Mouse (Mus musculus) erythroblast, embryonic 14.5 days (primary cell): ENCODE measurements around the gene Tm7sf2. TPM values are rescaled to one million over a fixed set of nuclear protein-coding genes. Genes with fewer than 3 reads are reported as not detected.
A peak's percentile ranks its signal among the peaks of the same experiment; 100 is the strongest.

Experiments
- H3K27me3 ChIP-seq: 2 replicates; pipeline ENCODE4 v1.6.1; 2012; ENCODE audit warnings: inconsistent platforms; ENCODE audit not compliant: control insufficient read depth
- H3K36me3 ChIP-seq: 2 replicates; pipeline ENCODE4 v1.6.1; 2012; ENCODE audit warnings: mild to moderate bottlenecking, inconsistent platforms; ENCODE audit not compliant: control insufficient read depth
- H3K4me1 ChIP-seq: 2 replicates; pipeline ENCODE4 v1.6.1; 2012; ENCODE audit warnings: inconsistent platforms; ENCODE audit not compliant: control insufficient read depth
- H3K4me3 ChIP-seq: replicated peaks from 2 replicates; pipeline ENCODE3; 2012; ENCODE audit warnings: moderate library complexity, mild to moderate bottlenecking, inconsistent platforms
- H3K9me3 ChIP-seq: 2 replicates; pipeline ENCODE4 v1.6.1; 2012; ENCODE audit warnings: low read length, inconsistent platforms, mixed read lengths; ENCODE audit not compliant: control insufficient read depth
- GATA1 ChIP-seq: IDR thresholded peaks from 2 replicates; pipeline ENCODE4 v1.6.1; 2012; ENCODE audit warnings: low read length, inconsistent platforms, mixed read lengths
- TAL1 ChIP-seq: IDR thresholded peaks from 3 replicates; pipeline ENCODE4 v1.6.1; 2012; ENCODE audit warnings: low read length, inconsistent platforms, mixed read lengths
- polyA plus RNA-seq: library from polyadenylated mRNA; stranded (reverse); fragments of >175 nt; gene quantifications from 2 replicates; pipeline ENCODE4 v1.2.3, GENCODE M21; 2012

Tm7sf2 gene
- polyA plus RNA-seq, 1 experiment = 1.4 TPM

DNA sequence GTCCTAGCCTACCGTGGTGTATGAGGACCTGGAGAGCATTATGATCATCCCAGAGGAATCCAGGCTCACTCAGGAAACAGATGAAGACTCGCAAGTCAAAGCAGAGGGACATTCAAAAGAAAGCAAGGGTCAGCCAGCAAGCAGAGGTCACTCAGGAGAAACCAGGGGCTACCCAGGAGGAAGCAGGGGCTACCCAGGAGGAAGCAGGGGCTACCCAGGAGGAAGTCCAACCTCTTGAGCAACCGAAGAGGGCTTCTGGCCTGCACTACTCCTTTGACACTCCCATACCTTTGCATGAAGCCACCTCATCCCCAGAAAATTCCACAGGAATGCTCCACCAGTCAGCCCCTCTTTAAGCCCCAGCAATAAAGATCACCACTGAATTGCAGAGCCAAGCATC is 29.7 kb upstream of the Tm7sf2 start:
- Histone ChIP-seq H3K27me3 (no peaks in the 10 kb centered on the region), H3K4me1 (peaks cover 25% of the 10 kb centered on the region), H3K9me3 (no peaks in the 10 kb centered on the region), H3K4me3 (no peak overlapping the region), H3K36me3 (peaks cover 75% of the 10 kb centered on the region)
- TF ChIP-seq TAL1 (no peak), GATA1 (no peak)

DNA sequence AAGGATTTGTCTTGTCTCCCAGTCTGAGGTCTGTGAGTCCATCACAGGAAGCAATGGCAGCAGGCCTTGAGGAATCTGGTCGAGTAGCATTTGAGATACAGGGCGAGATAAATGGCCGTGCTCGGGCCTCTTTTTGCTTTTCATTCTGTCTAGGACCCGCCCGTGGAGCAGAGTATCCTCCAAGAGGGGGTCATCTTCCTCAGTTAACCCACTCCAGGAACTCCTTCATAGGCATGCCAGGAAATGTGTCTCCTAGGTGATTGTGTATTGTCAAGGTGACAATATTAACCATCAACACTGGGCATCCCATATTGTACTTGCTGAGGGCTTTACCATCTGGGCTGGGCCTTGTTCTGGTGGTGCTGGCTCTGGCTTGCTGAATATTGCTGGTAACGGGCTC is 25.9 kb upstream of the Tm7sf2 start, which contains the start of gene AC131692.1:
TSS of gene AC131692.1 (plus strand) at position 301 of the 400 bp plus-strand sequence.
- no peaks in the 10 kb centered on the region for H3K27me3 ChIP-seq
- TF ChIP-seq GATA1 = no peak
- no peak for TF ChIP-seq TAL1
- peaks cover 98% of the 10 kb centered on the region for H3K36me3 ChIP-seq
- no peaks in the 10 kb centered on the region for H3K9me3 ChIP-seq
- no peak within 1 kb of the TSS for H3K4me3 ChIP-seq
- peaks cover 18% of the 10 kb centered on the region for H3K4me1 ChIP-seq

DNA sequence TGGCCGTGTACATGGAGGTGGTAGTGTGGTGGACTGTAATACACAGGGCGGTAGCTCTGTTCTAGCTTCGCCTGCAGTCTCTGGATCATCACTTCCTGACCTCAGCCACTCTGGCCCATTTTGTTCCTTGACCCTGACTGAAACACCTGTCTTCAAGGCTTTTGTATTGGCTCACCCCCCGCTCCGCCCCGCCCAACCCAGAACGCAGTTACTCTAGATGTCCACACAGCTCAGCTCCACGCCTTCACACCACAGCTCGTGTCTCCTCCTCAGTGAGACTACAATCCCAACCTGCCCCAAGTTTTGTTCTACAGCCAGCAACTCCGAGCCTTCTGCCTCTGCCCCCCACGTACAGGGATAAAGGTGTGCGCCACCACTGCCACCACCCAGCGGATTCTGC is 20.7 kb upstream of the Tm7sf2 start:
- TF ChIP-seq GATA1 = no peak
- no peak for TF ChIP-seq TAL1
- no peak overlapping the region for H3K4me3 ChIP-seq
- H3K36me3 ChIP-seq = peaks cover 84% of the 10 kb centered on the region
- no peaks in the 10 kb centered on the region for H3K27me3 ChIP-seq
- H3K9me3 ChIP-seq = no peaks in the 10 kb centered on the region
- peaks cover 58% of the 10 kb centered on the region for H3K4me1 ChIP-seq

DNA sequence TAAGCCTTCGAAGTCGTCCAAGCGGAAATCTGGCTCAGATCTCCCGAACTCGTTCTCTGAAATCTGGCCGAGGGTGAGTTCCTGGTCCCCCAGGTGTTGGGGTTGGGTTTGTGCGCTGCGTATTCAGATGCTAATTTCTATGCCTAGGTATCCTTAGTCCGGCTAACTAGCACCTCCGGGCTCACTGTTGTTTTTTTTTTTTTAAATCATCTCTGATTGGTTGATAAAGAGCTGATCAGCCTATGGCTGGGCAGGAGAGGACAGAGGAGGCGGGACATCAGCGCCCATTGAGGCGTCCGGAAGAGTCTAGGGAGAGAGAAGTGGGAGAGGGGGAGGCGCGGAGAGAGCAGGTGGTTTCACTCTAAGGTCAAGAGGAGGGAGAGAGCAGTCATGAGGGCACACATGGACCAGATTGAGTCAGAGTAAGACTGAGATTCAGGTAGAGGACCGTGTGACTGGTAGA is 17.3 kb upstream of the Tm7sf2 start:
- TF ChIP-seq TAL1 = no peak
- TF ChIP-seq GATA1 = no peak
- Histone ChIP-seq H3K9me3 (no peaks in the 10 kb centered on the region), H3K36me3 (peaks cover 82% of the 10 kb centered on the region)

DNA sequence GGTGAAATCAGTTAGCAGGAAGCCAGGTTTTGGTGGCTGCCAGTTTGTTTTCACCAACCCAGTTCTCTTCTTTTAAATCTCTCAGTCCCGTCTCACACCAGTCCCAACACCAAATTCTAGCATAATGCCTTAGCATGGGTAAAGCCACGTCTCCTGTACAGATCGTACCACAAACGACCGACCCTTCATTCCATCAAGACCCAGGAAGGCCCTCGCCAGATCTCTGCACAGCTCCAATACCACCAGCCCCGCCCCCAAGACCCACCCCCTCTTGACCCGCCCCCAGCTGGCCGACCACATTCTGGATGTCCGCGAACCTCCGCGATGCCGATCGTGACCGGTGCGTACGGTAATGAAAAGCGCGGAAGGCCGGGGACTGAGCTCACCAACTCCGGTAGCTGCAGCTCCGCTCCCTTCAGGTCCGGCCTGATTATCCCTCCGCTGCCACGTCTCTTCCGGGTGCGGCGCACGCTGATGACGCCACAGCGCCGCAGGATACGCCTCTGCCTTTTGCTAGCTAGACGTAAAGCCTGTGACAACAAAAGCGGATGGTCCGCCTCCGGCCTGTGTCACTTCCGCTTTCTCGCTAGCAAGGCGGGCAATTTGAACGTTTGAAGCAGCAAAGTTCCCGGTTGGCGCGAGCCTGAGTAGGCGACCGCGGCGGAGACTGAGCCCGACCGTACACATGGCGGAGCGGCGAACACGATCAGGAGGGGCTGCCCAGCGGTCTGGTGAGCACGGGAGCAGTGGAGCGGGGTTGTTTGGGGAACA is 16.5 kb upstream of the Tm7sf2 start, which contains the start of the genes Zfpl1 and Cdca5:
TSS of gene Zfpl1 (minus strand) at position 479 of the 771 bp plus-strand sequence.
TSS of gene Cdca5 (plus strand) at position 506 of the 771 bp plus-strand sequence.
- peak within 1 kb of the TSS; percentile 76 for H3K4me3 ChIP-seq
- H3K9me3 ChIP-seq = no peaks in the 10 kb centered on the region
- peaks cover 48% of the 10 kb centered on the region for H3K4me1 ChIP-seq
- TF ChIP-seq TAL1 (no peak), GATA1 (no peak)
- H3K27me3 ChIP-seq = no peaks in the 10 kb centered on the region
- peaks cover 82% of the 10 kb centered on the region for H3K36me3 ChIP-seq

More for the DNA sequence above, 17.3 kb upstream of the Tm7sf2 start:
- no peaks in the 10 kb centered on the region for H3K27me3 ChIP-seq
- peak overlapping the region; percentile 76 for H3K4me3 ChIP-seq
- peaks cover 55% of the 10 kb centered on the region for H3K4me1 ChIP-seq

DNA sequence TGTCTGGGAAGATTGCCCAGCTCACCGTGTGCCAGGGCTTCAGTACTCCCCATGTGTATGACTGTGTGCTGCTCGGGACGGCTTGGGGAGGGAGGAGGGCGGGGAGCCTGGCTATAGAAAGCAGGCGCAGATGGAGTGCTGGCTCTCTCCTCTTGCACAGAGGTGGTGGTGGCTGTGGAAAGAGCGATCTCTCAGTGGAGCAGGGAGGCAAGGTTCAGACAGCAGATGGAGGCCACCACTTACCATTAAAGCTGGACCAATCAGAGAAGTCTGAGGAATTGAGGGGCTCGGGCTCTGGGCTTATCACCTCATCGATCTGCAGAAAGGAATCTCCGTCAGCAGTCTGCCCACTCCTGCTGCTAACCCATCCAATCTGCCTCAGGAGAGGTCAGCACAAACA is 14.0 kb upstream of the Tm7sf2 start, which contains the start of gene Gm28374:
TSS of gene Gm28374 (minus strand) at position 101 of the 400 bp plus-strand sequence.
- TF ChIP-seq TAL1 = no peak
- no peak for TF ChIP-seq GATA1
- Histone ChIP-seq H3K27me3 (no peaks in the 10 kb centered on the region), H3K9me3 (no peaks in the 10 kb centered on the region), H3K4me3 (no peak within 1 kb of the TSS), H3K36me3 (peaks cover 57% of the 10 kb centered on the region), H3K4me1 (peaks cover 39% of the 10 kb centered on the region)

DNA sequence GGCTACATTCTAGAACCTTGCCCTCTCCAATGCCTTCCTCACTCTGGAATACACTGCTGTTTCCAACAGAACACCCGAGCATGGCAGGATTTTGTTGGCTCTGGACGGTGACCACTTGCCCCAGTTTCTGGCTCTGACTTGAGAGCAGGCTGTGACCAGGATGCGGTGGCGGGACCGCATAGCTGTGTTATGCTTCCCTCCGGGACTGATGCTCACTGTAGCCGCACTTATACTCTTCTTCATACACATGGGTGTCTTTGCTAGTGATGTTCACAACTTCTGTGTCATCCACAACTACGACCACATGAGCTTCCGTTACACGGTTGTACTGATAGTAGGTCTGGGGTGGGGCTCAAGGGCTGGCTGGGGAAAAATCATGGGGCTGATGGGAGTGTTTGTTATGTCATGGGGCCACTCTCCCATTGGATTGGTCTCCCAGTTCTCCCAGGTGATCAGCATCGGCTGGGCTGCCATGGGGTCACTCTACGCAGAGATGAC is 11.9 kb upstream of the Tm7sf2 start, which contains the start of gene Tmem262:
TSS of gene Tmem262 (plus strand) at position 51 of the 498 bp plus-strand sequence.
- H3K4me1 ChIP-seq = peaks cover 40% of the 10 kb centered on the region
- H3K27me3 ChIP-seq = no peaks in the 10 kb centered on the region
- no peaks in the 10 kb centered on the region for H3K9me3 ChIP-seq

DNA sequence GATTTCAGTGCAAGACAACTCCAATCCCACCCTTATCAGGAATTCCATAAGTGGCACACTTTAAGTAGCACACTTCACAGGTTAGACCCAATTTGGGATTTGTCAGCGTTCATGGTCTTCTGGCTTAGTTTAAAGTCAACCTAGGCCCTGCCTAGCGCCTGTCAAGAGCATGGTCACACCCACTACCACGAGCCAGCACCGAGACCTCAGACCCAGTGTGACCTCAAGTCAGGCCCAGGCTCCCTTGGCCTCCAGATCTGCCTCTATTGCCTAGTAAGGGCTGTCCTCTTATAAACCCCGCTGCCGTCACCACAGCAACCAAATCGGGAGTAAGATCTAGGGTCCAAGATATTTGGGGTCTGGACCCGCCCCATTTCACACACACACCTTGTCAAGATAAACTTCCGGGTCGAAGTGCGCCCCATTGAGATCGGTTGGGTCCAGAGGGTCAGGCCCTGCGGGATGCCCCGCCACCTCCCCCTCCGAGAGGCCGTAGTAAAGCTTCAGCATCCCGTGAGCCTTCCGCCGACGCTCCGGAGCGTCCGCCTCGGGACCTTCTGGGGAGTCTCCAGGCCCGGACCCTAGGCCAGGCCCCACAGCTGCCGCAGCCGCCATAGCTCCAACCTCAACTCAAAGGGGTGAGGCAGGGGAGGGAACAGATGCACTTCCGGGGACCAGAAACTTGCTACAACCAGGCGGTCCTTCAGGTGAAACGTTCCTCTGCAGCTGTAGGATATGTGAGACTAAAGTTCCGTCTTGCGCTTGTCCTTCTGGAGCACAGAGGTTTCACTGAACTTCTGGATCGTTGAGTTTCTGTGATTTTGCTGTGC is 8.6 kb upstream of the Tm7sf2 start, which contains the start of gene Vps51:
TSS of gene Vps51 (minus strand) at position 668 of the 830 bp plus-strand sequence.
- H3K36me3 ChIP-seq = peaks cover 46% of the 10 kb centered on the region
- H3K27me3 ChIP-seq = no peaks in the 10 kb centered on the region
- H3K4me3 ChIP-seq = peak within 1 kb of the TSS; percentile 76
- H3K4me1 ChIP-seq = peaks cover 30% of the 10 kb centered on the region
- TF ChIP-seq GATA1 (no peak), TAL1 (no peak)
- H3K9me3 ChIP-seq = no peaks in the 10 kb centered on the region

More for the DNA sequence above, 11.9 kb upstream of the Tm7sf2 start, which contains the start of gene Tmem262:
- TF ChIP-seq TAL1 (no peak), GATA1 (no peak)
- no peak within 1 kb of the TSS for H3K4me3 ChIP-seq
- H3K36me3 ChIP-seq = peaks cover 46% of the 10 kb centered on the region
